Mouse (Mus musculus) ES-Bruce4 (cell line): Measurements from ENCODE around the gene Kcnk5. TPM values are rescaled to one million over a fixed set of nuclear protein-coding genes. Genes with fewer than 3 reads are reported as not detected.

Source experiments
- H3K27ac ChIP-seq: 2 replicates; pipeline ENCODE4 v1.5.1; 2012; ENCODE audit warnings: low read length, inconsistent platforms; ENCODE audit not compliant: insufficient read depth
- H3K27me3 ChIP-seq: 2 replicates; pipeline ENCODE4 v1.6.1; 2012; ENCODE audit warnings: mild to moderate bottlenecking, low read length, inconsistent platforms; ENCODE audit not compliant: control insufficient read depth, poor library complexity, insufficient read depth, severe bottlenecking
- H3K36me3 ChIP-seq: 2 replicates; pipeline ENCODE4 v1.6.1; 2012; ENCODE audit warnings: inconsistent platforms, mild to moderate bottlenecking, low read length, moderate library complexity; ENCODE audit not compliant: control insufficient read depth, poor library complexity, insufficient read depth, severe bottlenecking
- H3K4me1 ChIP-seq: one replicate; pipeline ENCODE4 v1.8.1; 2011; ENCODE audit warnings: low read length; ENCODE audit not compliant: control insufficient read depth, insufficient read depth
- H3K4me3 ChIP-seq: 2 replicates; pipeline ENCODE4 v1.5.1; 2011; ENCODE audit warnings: low read depth, mild to moderate bottlenecking, low read length
- H3K9ac ChIP-seq: 2 replicates; pipeline ENCODE4 v1.6.1; 2012; ENCODE audit warnings: low read depth, mild to moderate bottlenecking, inconsistent platforms; ENCODE audit not compliant: poor library complexity, severe bottlenecking
- H3K9me3 ChIP-seq: replicated peaks from 2 replicates; pipeline ENCODE4 v1.6.1; 2012; ENCODE audit warnings: mild to moderate bottlenecking, low read length, inconsistent platforms; ENCODE audit not compliant: control insufficient read depth, poor library complexity, insufficient read depth, severe bottlenecking
- CTCF ChIP-seq: IDR thresholded peaks from one replicate; pipeline ENCODE4 v1.8.1; 2011; ENCODE audit warnings: low read depth, low read length
- EP300 ChIP-seq: IDR thresholded peaks from 2 replicates; pipeline ENCODE4 v1.6.1; 2011; ENCODE audit warnings: low read depth, low read length; ENCODE audit not compliant: insufficient read depth
- POLR2A ChIP-seq: IDR thresholded peaks from one replicate; pipeline ENCODE4 v1.8.1; 2011; ENCODE audit warnings: low read length; ENCODE audit not compliant: insufficient read depth
- polyA plus RNA-seq: library from polyadenylated mRNA; stranded (reverse); fragments of >200 nt; gene quantifications from 2 replicates; pipeline ENCODE4 v1.2.4, GENCODE M21; 2011; ENCODE audit warnings: low read depth; ENCODE audit not compliant: missing spikeins, insufficient read depth, insufficient read length

The Kcnk5 gene
- polyA plus RNA-seq, 1 experiment, result 21.5 TPM

DNA sequence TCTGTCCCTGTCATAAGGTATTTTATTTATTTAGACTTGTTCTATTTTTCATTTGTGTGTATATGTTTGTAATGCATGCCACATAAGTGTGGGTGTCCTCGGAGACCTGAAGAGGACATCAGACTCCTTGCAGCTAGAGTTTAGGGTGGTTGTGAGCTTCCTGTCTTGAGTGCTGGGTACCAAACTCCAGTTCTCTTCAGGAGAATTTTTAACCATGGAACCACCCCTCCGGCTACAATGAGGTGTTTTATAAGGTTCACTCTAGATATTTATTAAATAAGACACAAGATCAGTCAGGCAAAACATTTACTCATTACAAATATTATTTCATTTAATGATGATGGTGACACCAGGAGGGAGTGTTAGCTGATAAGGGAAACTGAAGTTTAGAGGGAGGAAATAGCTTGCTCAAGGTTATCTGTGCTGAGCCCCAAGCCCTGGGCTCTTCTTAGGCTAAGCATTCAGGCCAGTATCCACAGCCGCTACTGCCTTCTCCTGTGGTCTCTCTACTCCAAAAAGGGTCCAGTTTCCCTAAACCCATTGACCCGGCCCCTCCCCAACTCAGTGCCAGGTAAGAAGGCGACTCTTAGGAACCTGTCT is 9.6 kb upstream of the Kcnk5 start:
- H3K27ac ChIP-seq, result no peak overlapping the region
- H3K4me3 ChIP-seq, result no peak overlapping the region
- H3K9me3 ChIP-seq, result no peaks in the 10 kb centered on the region
- no peak overlapping the region for H3K9ac ChIP-seq
- TF ChIP-seq CTCF, result no peak
- TF ChIP-seq EP300, result no peak
- no peak for TF ChIP-seq POLR2A
- no peaks in the 10 kb centered on the region for H3K4me1 ChIP-seq
- H3K36me3 ChIP-seq, result no peaks in the 10 kb centered on the region
- no peaks in the 10 kb centered on the region for H3K27me3 ChIP-seq

DNA sequence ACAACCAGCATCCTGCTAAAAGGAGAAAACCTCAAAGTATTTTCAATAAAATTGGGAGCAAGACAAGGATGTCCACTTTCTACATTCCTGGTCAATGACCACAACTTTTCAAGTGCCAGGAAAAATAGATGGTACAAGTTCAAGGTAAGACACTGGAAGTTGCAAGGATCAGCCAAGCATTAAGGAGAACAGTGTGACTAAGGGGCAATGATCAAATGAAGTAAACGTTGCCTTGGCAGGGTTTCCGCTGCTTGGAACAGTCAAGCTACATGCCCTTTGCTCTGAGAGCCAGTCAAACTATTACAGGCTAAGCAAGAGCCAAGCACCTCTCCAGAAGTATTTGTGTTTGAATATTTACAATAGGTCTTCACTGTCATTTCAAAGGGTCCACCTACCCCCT is 8.1 kb upstream of the Kcnk5 start:
- Histone ChIP-seq H3K4me1 (no peaks in the 10 kb centered on the region), H3K36me3 (no peaks in the 10 kb centered on the region), H3K27me3 (no peaks in the 10 kb centered on the region), H3K4me3 (no peak overlapping the region), H3K27ac (no peak overlapping the region), H3K9ac (no peak overlapping the region), H3K9me3 (no peaks in the 10 kb centered on the region)
- TF ChIP-seq POLR2A (no peak), CTCF (no peak), EP300 (no peak)

DNA sequence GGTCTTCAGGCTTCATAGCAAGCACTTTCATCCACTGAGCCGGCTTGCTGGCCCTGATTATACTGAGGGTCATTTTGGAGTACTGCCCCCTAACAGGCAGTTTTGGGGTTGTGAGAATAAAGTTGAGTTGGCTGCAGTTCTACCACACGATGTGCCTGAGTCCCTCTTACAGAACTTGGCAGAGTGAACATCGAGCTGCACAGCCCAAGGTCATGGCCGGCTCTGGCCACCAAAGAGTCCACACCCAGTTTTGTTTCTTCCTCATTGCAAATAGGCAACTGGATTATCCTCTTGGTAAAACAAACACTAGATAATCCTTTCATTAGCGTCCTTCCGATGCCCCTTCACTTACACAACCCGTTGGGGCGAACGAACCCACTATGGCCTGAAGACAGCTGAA is 3.8 kb upstream of the Kcnk5 start:
- Histone ChIP-seq H3K36me3 (no peaks in the 10 kb centered on the region), H3K9me3 (no peaks in the 10 kb centered on the region), H3K4me3 (no peak overlapping the region), H3K9ac (no peak overlapping the region), H3K27ac (no peak overlapping the region), H3K4me1 (no peaks in the 10 kb centered on the region), H3K27me3 (no peaks in the 10 kb centered on the region)
- TF ChIP-seq CTCF (no peak), POLR2A (no peak), EP300 (no peak)

DNA sequence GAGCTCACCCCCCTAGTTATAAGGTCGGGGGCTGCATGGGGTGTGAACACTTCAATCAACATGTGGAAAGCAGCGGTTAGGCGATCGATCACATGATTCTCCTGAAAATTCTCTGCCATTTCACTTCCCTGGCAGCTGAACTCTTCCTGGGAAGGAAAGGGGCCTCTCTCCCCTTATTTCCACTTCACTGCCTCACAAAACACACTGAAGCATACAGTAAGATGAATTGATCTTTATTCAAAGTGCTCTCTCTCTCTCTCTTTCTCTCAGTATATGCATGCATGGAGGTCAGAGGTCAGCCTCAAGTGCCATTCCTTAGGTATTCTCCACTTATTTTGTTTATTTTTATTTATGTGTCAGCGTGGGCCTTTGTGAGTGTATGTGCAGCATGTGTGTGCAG is 2.1 kb upstream of the Kcnk5 start:
- H3K36me3 ChIP-seq, result no peaks in the 10 kb centered on the region
- TF ChIP-seq POLR2A (no peak), EP300 (no peak), CTCF (no peak)
- no peaks in the 10 kb centered on the region for H3K27me3 ChIP-seq
- H3K4me1 ChIP-seq, result no peaks in the 10 kb centered on the region
- H3K9ac ChIP-seq, result no peak overlapping the region
- no peaks in the 10 kb centered on the region for H3K9me3 ChIP-seq
- no peak overlapping the region for H3K4me3 ChIP-seq
- no peak overlapping the region for H3K27ac ChIP-seq

DNA sequence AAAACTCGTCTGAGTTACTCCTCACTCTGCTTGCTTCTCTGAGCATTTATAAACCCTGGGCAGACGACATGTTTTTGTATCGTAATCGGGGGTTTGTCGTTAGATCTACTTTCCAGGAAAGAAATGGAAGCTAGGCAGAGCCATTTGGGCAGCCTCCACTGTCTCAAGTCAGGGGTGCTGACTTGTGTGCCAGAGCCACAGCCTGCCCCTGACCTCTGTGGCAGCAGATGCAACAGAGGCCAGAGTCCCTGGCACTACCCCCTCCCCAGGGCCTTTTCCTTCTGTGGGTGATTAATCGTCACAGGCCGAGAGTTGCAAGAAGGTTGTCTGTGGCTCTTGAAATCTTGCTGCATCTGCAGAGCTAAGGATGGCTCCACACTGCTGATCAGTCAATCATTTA is 987 bp upstream of the Kcnk5 start:
- H3K27ac ChIP-seq, result peak overlapping the region; percentile 40; the same call in 1 of the 2 replicates
- no peaks in the 10 kb centered on the region for H3K4me1 ChIP-seq
- TF ChIP-seq CTCF (no peak), EP300 (no peak), POLR2A (no peak)

DNA sequence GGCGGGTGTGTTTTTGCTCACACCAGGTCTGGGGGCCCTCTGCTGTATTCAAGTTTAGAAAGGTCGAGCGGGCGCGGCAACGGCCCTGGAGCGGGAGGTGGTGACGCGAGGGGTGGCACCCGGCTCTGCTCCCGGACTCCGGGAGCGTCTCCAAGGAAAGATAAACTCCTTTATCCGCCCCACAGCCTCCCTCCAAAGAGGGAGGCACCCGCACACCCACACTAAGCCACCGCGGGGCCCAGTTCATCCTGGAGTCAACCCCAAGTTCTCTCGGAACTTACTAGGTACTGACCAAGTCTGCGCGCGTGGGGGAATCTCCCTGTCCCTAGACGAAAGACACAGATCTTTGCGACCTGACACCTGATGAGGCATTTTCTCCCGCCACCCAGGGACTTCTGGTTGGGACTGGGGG is 852 bp downstream of the Kcnk5 start:
- H3K4me1 ChIP-seq, result no peaks in the 10 kb centered on the region
- no peaks in the 10 kb centered on the region for H3K27me3 ChIP-seq
- H3K36me3 ChIP-seq, result no peaks in the 10 kb centered on the region; the same call in 1 of the 2 replicates
- no peaks in the 10 kb centered on the region for H3K9me3 ChIP-seq
- H3K27ac ChIP-seq, result no peak overlapping the region
- H3K9ac ChIP-seq, result peak overlapping the region; percentile 78
- TF ChIP-seq CTCF, result no peak
- peak overlapping the region; percentile 98 for H3K4me3 ChIP-seq

More for the DNA sequence above, 987 bp upstream of the Kcnk5 start:
- H3K27me3 ChIP-seq, result no peaks in the 10 kb centered on the region
- no peaks in the 10 kb centered on the region for H3K36me3 ChIP-seq
- H3K4me3 ChIP-seq, result no peak overlapping the region
- no peak overlapping the region for H3K9ac ChIP-seq
- no peaks in the 10 kb centered on the region for H3K9me3 ChIP-seq
